Comparison of ENCODE assay signal across 25 mouse cellular contexts in genomic region chr11:36013179-36013578, GRCm38 (mm10).
"Had no signal": no experiment of that assay in that cellular context is flagged by ENCODE, and none has a peak within 500 bp of the region (broad histone marks: within the 10 kb centered on the region; RNA-seq: fewer than 3 reads in every experiment).

No protein-coding gene starts in this region.

- H3K4me2 ChIP-seq: heart, embryonic 12.5 days; hindbrain, embryonic 12.5 days; hindbrain, embryonic 15.5 days; limb, embryonic 12.5 days; liver, embryonic 11.5 days; liver, embryonic 13.5 days had no signal

- H3K4me1 ChIP-seq: heart, embryonic 10.5 days; heart, embryonic 12.5 days; hindbrain, embryonic 10.5 days; hindbrain, embryonic 15.5 days; liver, embryonic 13.5 days had no signal

- H3K4me3 ChIP-seq: gastrocnemius, adult 2 months; heart, embryonic 10.5 days; heart, embryonic 12.5 days; hindbrain, embryonic 10.5 days; hindbrain, embryonic 12.5 days; hindbrain, embryonic 15.5 days; layer of hippocampus, adult 2 months; left cerebral cortex, adult 2 months; limb, embryonic 10.5 days; limb, embryonic 12.5 days; liver, embryonic 13.5 days had no signal

- H3K9me3 ChIP-seq: heart, embryonic 10.5 days; hindbrain, embryonic 10.5 days; hindbrain, embryonic 12.5 days; hindbrain, embryonic 15.5 days; limb, embryonic 10.5 days; limb, embryonic 12.5 days; liver, embryonic 13.5 days had no signal

- DNase-seq: gastrocnemius, adult 2 months; gastrocnemius, postnatal 10 days; gastrocnemius, postnatal 25 days; heart, adult 18-20 months; heart, postnatal 10 days; heart, postnatal 4 days; kidney, adult 18-20 months; kidney, adult 8-10 months; kidney, postnatal 10 days; kidney, postnatal 25 days; kidney, postnatal 4 days; liver; liver, embryonic 13.5 days had no signal

- H3K27ac ChIP-seq: gastrocnemius, adult 2 months; heart, embryonic 10.5 days; hindbrain, embryonic 10.5 days; hindbrain, embryonic 12.5 days; hindbrain, embryonic 15.5 days; hindbrain, postnatal 0 days; layer of hippocampus, adult 2 months; left cerebral cortex, adult 2 months; limb, embryonic 10.5 days; limb, embryonic 12.5 days; liver, embryonic 13.5 days had no signal

- ATAC-seq: hindbrain, postnatal 0 days; intestine, embryonic 16.5 days had no signal

- H3K36me3 ChIP-seq: heart, embryonic 10.5 days; heart, embryonic 12.5 days; hindbrain, embryonic 15.5 days; limb, embryonic 10.5 days; limb, embryonic 12.5 days; liver, embryonic 13.5 days had no signal

- H3K9ac ChIP-seq: heart, embryonic 12.5 days; hindbrain, embryonic 12.5 days; hindbrain, embryonic 15.5 days; limb, embryonic 12.5 days; liver, embryonic 13.5 days had no signal

- H3K27me3 ChIP-seq: heart, embryonic 12.5 days; hindbrain, embryonic 12.5 days; hindbrain, embryonic 15.5 days; liver, embryonic 13.5 days had no signal
